Mouse (Mus musculus) left cerebral cortex, adult 11 months (tissue): Measurements from ENCODE around the gene Tram2.
A peak's percentile ranks its signal among the peaks of the same experiment; 100 is the strongest.

Experiments
- DNase-seq: peaks from one replicate; pipeline ENCODE4 v3.0.0; 2022; ENCODE audit warnings: low spot score

The Tram2 gene

DNA sequence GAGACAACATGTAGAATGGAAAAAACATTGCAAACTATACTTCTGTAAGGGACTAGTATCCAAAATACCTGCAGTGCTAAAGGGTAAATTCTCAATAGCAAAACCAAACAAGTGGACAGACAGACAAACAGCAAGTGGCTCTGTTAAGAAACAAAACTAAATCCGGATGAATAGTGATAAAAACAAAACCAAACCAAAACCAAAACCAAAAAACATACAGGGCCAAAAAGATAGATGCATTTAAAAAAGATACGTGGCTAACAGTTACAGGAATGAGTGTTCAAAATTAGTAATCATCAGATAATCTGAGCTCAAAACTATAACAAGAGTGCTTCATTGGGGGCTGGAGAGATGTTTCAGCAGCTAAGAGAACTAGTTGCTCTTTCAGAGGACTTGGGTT, 109.4 kb downstream of the Tram2 start:
- no peak for DNase-seq

DNA sequence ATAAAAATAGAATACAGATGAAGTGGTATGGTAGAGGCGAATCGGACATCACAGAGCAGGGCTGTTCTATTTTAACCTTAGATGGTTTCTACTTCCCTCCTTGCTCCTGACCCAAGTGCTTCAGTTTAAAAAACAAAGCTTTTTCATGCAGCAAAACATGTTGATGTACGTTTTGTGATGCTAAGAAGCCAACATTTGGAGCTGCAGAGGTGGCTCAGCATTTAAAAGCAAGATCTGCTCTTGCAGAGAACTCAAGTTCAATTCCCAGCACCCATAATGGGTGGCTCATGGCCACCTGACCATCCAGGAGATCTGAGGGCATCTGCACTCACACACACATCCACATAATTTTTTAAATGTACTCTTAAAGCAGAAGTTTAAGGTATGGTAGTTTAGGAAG, 124.2 kb downstream of the Tram2 start:
- DNase-seq, result no peak

DNA sequence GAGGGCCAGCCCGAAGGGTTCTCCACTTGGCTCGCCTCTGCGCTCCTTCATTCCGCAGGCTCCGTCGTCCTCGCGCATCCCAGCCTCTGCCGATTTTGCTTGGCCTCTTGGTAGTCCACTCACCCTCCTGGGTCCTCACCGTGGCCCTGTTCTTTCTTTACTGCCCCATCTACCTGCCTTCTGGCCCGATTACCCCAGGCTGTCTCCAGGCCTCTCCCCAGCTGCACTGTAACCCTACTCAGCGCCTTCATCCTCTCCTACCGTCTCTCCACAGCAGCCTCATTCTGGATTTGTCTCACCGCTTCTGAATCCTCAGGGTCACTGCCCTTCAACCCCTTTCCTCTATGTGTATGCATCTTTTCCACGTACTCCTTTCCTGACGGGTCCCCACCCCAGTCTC, 127.2 kb downstream of the Tram2 start:
- DNase-seq, result no peak

DNA sequence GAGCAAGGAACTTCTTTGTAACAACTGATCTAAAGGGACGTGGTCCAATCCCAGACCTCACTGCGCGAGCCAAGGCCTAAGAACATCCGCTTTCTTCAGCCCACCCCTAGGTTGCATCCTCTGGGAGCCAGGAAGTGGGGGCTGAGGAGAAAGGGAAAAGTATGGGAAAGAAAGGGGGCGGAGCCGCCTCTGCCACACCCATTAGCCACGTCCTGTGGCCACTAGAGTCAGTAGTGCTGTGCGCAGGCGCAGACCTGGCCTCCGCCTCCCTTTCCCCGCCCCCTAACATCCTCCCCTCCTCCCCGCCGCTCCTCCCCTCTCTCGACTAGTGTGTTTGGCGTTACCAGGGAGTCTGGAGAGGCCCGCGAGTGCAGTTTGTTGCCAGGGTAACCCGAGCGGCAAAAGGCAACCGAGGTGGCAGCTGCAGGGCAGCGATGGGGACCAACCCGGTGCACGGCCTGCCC, 127.7 kb downstream of the Tram2 start, which contains the start of gene Efhc1:
TSS of gene Efhc1 (plus strand) at position 327 of the 464 bp plus-strand sequence.
- DNase-seq, result peak; percentile 93
